Mouse (Mus musculus): Measurements from ENCODE around the gene Sarnp. TPM values are rescaled to one million over a fixed set of nuclear protein-coding genes. Genes with fewer than 3 reads are reported as not detected.

The Sarnp gene
- polyA plus RNA-seq, 1 experiment = 13.7 TPM

DNA sequence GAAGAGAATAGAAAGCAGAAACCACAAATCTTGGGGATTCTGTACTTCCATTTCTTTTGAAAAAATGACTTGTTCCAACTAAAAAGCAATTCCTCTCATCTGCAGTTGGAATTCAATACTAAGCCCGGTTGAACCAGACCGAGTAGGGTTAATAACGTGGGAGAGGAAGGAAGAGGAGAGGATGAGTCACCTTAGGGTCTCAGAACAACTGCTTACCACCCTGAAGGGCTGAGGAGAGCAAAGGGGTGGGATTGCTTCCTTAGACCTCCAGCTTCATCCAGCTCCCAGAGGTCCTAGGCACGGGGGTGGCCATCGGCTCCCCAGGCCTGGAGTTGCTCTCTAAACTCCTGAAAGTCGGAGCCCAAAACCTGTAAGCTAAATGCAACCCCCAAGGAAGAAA is 13.8 kb upstream of the Sarnp start:
- TF ChIP-seq POLR2A (IDR thresholded peaks at IDR 0.05; ENCODE audit: low read depth, low read length) (no peak), CTCF (conservative IDR thresholded peaks at IDR 0.05; ENCODE audit: insufficient read depth, insufficient read length, low read depth, low read length) (no peak)
- DNase-seq = no peak
- H3K4me1 ChIP-seq (ENCODE audit: control insufficient read depth, insufficient read depth, low read length) = peaks cover 12% of the 10 kb centered on the region; the same call in 1 of the 2 replicates
- H3K36me3 ChIP-seq (ENCODE audit: control insufficient read depth, insufficient read depth, low read length) = no peaks in the 10 kb centered on the region
- peak overlapping the region; percentile 86 for H3K4me3 ChIP-seq (ENCODE audit: insufficient read depth, low read depth, low read length)
- WGBS = 24% methylated on average over 6 of the region's 6 CpGs
- H3K27ac ChIP-seq (ENCODE audit: insufficient read depth, low read depth, low read length) = peak overlapping the region; percentile 73
- H3K27me3 ChIP-seq (replicated peaks; ENCODE audit: control insufficient read depth, insufficient read depth, low read length) = no peaks in the 10 kb centered on the region

DNA sequence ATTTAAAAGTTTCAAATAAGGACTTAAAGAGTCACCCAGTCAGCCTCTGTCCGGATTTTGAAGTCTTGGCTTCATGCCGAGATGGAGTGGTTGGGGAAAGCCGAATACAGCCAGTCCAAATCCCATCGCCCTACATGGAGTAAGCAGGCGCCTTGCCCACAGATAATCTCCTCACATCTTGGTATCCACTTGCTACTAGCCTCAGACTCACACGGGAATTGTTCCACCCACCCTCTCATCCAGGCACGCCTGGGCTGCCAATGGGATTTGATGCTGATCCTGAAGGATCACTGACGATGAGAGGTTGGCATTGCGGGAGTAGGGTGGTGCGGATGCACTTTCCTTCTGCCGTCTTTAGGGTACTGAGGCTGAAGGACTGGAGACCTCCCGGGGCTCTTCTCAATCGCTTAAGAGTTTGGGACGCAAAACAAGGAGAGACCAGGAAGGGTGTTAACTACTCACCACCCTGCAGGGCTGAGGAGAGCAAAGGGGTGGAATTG is 13.3 kb upstream of the Sarnp start, which contains the start of gene Dnajc14:
Gene Dnajc14, plus strand, starts transcription at position 292 of the 500 bp plus-strand sequence.
- Histone ChIP-seq H3K27ac (ENCODE audit: insufficient read depth, low read depth, low read length) (peak within 1 kb of the TSS; percentile 88), H3K36me3 (ENCODE audit: control insufficient read depth, insufficient read depth, low read length) (no peaks in the 10 kb centered on the region), H3K4me3 (ENCODE audit: insufficient read depth, low read depth, low read length) (peak within 1 kb of the TSS; percentile 86), H3K4me1 (ENCODE audit: control insufficient read depth, insufficient read depth, low read length) (peaks cover 12% of the 10 kb centered on the region; the same call in 1 of the 2 replicates), H3K27me3 (replicated peaks; ENCODE audit: control insufficient read depth, insufficient read depth, low read length) (no peaks in the 10 kb centered on the region)
- WGBS = 2% methylated on average over 14 of the region's 14 CpGs
- DNase-seq = peak; percentile 58
- TF ChIP-seq CTCF (conservative IDR thresholded peaks at IDR 0.05; ENCODE audit: insufficient read depth, insufficient read length, low read depth, low read length) (no peak), POLR2A (IDR thresholded peaks at IDR 0.05; ENCODE audit: low read depth, low read length) (no peak)

DNA sequence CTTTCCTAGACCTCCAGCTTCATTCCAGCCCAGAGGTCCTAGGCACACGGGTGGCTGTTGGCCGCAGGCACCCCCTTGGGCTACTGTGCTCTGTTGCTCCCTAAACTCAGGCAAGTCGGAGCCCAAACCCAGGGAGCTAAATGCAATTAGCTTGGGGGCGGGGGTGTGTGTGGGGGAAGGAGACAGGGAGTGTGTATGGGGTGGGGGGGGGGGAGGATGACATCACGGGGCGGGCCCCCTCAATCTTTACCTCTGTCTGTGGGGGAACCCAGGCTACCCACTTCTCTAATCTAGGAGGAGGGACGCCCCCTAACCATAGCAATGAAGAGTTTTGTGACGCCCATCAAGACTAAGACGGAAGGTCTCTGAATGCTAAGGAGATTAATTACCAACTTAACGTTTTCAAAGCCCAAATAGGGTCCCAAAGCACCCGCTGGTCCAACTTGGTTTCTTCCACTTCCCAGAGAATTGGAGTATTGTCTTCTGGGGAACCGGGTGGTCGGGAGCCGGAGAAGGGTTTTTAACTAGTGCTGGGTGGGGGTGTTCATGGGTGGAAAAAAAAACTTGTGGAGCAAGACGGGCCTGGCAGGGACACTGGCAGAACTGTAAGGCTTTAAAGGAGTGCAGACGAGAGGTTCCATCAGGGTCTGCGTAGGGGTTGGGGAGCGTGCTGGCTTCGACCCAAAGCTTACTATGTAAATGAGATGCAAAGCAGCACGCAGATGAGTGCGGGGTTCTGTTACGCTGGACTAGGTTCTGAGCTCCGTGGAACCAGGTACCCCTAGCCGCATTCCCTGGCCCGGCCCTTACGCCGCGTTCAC is 12.7 kb upstream of the Sarnp start, which contains the start of gene Tmem198b:
Gene Tmem198b, minus strand, starts transcription at position 100 of the 821 bp plus-strand sequence.
- Histone ChIP-seq H3K27me3 (replicated peaks; ENCODE audit: control insufficient read depth, insufficient read depth, low read length) (no peaks in the 10 kb centered on the region), H3K4me1 (ENCODE audit: control insufficient read depth, insufficient read depth, low read length) (peaks cover 12% of the 10 kb centered on the region; the same call in 1 of the 2 replicates), H3K36me3 (ENCODE audit: control insufficient read depth, insufficient read depth, low read length) (no peaks in the 10 kb centered on the region), H3K4me3 (ENCODE audit: insufficient read depth, low read depth, low read length) (peak within 1 kb of the TSS; percentile 86), H3K27ac (ENCODE audit: insufficient read depth, low read depth, low read length) (peak within 1 kb of the TSS; percentile 88)
- WGBS = under 1% methylated on average over 28 of the region's 28 CpGs
- no peak for TF ChIP-seq POLR2A (IDR thresholded peaks at IDR 0.05; ENCODE audit: low read depth, low read length)
- TF ChIP-seq CTCF (conservative IDR thresholded peaks at IDR 0.05; ENCODE audit: insufficient read depth, insufficient read length, low read depth, low read length) = no peak
- peak; percentile 66 for DNase-seq

DNA sequence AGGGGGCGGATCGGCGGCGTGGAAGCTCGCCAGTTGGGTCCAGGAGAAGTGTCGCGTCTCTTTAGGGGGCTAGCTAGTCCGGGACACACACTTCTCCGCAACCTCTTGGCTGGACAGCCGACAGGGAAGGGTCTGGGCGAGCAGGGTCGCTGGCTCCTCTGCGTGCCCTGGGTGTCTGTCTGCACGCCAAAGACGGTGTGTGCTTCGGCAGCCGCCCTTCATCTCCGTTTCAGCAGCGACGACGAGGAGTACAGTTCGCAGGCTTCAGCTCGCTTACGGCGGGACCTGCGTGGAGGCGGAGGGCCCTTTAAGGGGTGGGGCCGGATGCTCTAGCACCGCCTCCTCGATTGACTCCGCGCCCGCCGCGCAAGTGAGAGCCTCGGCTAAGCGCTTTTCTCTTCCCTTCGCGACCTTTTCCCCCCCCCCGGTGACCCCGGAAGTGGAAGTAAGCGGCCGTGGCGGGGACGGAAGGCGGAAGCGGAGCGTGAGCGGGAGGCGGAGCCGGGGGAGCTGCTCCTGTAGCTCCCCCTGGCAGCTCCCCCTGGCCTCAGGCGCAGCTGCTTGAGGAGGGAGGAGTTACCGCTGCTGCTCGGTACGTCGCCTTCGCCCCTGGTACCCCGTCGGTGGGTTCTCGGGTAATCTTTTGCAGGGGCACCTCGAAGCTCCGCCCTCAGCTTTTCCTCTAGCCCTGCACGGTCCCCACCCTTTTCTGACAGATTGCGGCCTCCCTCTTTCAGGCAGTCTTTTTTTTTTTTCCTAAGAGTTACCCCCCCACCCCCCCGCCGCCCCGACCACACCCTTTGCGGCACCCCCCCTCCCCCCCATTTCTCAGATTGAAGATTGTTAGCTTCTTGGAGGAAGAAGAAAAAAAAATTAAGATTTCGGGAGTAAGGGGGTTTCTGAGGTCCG is 11.8 kb upstream of the Sarnp start:
- H3K4me1 ChIP-seq (ENCODE audit: control insufficient read depth, insufficient read depth, low read length) = peaks cover 12% of the 10 kb centered on the region; the same call in 1 of the 2 replicates
- H3K27me3 ChIP-seq (replicated peaks; ENCODE audit: control insufficient read depth, insufficient read depth, low read length) = no peaks in the 10 kb centered on the region
- DNase-seq = peak; percentile 98
- TF ChIP-seq POLR2A (IDR thresholded peaks at IDR 0.05; ENCODE audit: low read depth, low read length) (peak; percentile 37), CTCF (conservative IDR thresholded peaks at IDR 0.05; ENCODE audit: insufficient read depth, insufficient read length, low read depth, low read length) (0 out of 2 replicates have a peak, but pooled peaks have one; percentile 20)
- WGBS = under 1% methylated on average over 70 of the region's 70 CpGs
- no peaks in the 10 kb centered on the region for H3K36me3 ChIP-seq (ENCODE audit: control insufficient read depth, insufficient read depth, low read length)
- H3K4me3 ChIP-seq (ENCODE audit: insufficient read depth, low read depth, low read length) = peak overlapping the region; percentile 86
- H3K27ac ChIP-seq (ENCODE audit: insufficient read depth, low read depth, low read length) = peak overlapping the region; percentile 88

DNA sequence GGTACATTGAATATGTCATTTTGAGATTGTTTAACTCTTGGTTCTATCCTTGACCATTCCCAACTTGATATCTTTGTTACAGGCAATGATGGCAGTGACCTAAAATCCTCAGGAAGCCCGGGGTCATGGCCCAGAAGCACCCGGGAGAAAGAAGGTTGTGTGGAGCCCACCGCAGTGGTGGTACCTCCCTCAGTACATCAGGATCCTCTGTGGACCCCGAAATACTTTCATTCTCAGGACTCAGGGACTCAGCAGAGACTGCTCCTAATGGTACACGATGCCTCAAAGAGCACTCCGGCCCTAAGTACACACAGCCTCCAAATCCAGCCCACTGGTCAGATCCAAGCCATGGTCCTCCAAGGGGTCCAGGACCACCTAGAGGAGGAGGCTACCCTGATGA is 11.0 kb upstream of the Sarnp start:
- Histone ChIP-seq H3K27ac (ENCODE audit: insufficient read depth, low read depth, low read length) (no peak overlapping the region), H3K36me3 (ENCODE audit: control insufficient read depth, insufficient read depth, low read length) (no peaks in the 10 kb centered on the region), H3K4me1 (ENCODE audit: control insufficient read depth, insufficient read depth, low read length) (peaks cover 12% of the 10 kb centered on the region; the same call in 1 of the 2 replicates), H3K27me3 (replicated peaks; ENCODE audit: control insufficient read depth, insufficient read depth, low read length) (no peaks in the 10 kb centered on the region), H3K4me3 (ENCODE audit: insufficient read depth, low read depth, low read length) (peak overlapping the region; percentile 76)
- TF ChIP-seq POLR2A (IDR thresholded peaks at IDR 0.05; ENCODE audit: low read depth, low read length) (no peak), CTCF (conservative IDR thresholded peaks at IDR 0.05; ENCODE audit: insufficient read depth, insufficient read length, low read depth, low read length) (no peak)
- WGBS = 38% methylated on average over 6 of the region's 6 CpGs
- DNase-seq = no peak

DNA sequence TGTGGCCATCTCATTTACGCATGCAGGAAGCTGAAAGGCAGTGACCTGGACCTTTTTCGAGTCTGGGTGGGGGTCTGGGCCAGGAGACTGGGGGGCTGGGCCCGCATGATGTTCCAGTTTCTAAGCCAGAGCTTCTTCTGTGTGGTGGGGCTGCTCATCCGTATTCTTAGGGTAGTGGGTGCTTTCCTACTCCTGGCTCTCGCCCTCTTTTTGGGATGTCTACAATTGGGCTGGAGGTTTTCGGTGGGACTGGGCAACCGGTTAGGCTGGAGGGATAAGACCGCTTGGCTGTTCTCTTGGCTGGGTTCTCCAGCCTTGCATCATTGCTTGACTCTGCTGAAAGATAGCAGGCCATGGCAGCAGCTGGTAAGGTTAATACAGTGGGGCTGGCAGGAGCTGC is 10.1 kb upstream of the Sarnp start:
- Histone ChIP-seq H3K27me3 (replicated peaks; ENCODE audit: control insufficient read depth, insufficient read depth, low read length) (no peaks in the 10 kb centered on the region), H3K4me3 (ENCODE audit: insufficient read depth, low read depth, low read length) (peak overlapping the region; percentile 11; the same call in 1 of the 2 replicates), H3K27ac (ENCODE audit: insufficient read depth, low read depth, low read length) (no peak overlapping the region), H3K4me1 (ENCODE audit: control insufficient read depth, insufficient read depth, low read length) (peaks cover 12% of the 10 kb centered on the region; the same call in 1 of the 2 replicates), H3K36me3 (ENCODE audit: control insufficient read depth, insufficient read depth, low read length) (no peaks in the 10 kb centered on the region)
- no peak for TF ChIP-seq CTCF (conservative IDR thresholded peaks at IDR 0.05; ENCODE audit: insufficient read depth, insufficient read length, low read depth, low read length)
- no peak for TF ChIP-seq POLR2A (IDR thresholded peaks at IDR 0.05; ENCODE audit: low read depth, low read length)
- WGBS = 83% methylated on average over 8 of the region's 8 CpGs
- DNase-seq = no peak

Measured in kidney, adult 2 months (tissue).